Mouse (Mus musculus) ES-Bruce4 (cell line): ENCODE results near the gene Itgb8.

Experiments used
- CTCF ChIP-seq: IDR thresholded peaks from one replicate; pipeline ENCODE4 v1.8.1; 2011; ENCODE audit warnings: low read depth, low read length
- EP300 ChIP-seq: IDR thresholded peaks from 2 replicates; pipeline ENCODE4 v1.6.1; 2011; ENCODE audit warnings: low read depth, low read length; ENCODE audit not compliant: insufficient read depth
- POLR2A ChIP-seq: IDR thresholded peaks from one replicate; pipeline ENCODE4 v1.8.1; 2011; ENCODE audit warnings: low read length; ENCODE audit not compliant: insufficient read depth

DNA sequence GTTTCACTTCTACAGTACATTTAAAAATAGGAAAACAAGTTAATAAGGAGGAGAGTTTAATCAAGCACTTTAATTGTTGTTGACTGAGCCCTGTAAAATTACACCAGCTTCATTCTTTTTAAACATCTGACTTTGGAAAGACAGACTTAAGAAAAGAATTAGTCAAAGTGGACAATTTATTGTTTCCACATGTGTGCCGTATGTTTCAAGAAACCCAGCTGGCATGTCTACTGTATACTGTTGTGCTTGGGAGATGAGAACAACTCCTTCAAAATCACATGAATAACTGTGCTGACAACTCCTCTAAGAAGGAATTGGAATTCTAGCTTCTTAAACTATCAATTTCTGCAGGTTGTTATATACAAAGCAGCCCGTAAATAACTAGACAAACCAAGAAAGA, 35.8 kb downstream of the Itgb8 start:
- TF ChIP-seq EP300 (no peak), POLR2A (no peak), CTCF (no peak)
